Mouse (Mus musculus) erythroblast, embryonic 14.5 days (primary cell): ENCODE measurements around the gene Ccdc69. TPM values are rescaled to one million over a fixed set of nuclear protein-coding genes. Genes with fewer than 3 reads are reported as not detected.

Experiments used
- H3K27me3 ChIP-seq: 2 replicates; pipeline ENCODE4 v1.6.1; 2012; ENCODE audit warnings: inconsistent platforms; ENCODE audit not compliant: control insufficient read depth
- H3K36me3 ChIP-seq: 2 replicates; pipeline ENCODE4 v1.6.1; 2012; ENCODE audit warnings: mild to moderate bottlenecking, inconsistent platforms; ENCODE audit not compliant: control insufficient read depth
- H3K4me1 ChIP-seq: 2 replicates; pipeline ENCODE4 v1.6.1; 2012; ENCODE audit warnings: inconsistent platforms; ENCODE audit not compliant: control insufficient read depth
- H3K4me3 ChIP-seq: replicated peaks from 2 replicates; pipeline ENCODE3; 2012; ENCODE audit warnings: moderate library complexity, mild to moderate bottlenecking, inconsistent platforms
- H3K9me3 ChIP-seq: 2 replicates; pipeline ENCODE4 v1.6.1; 2012; ENCODE audit warnings: low read length, inconsistent platforms, mixed read lengths; ENCODE audit not compliant: control insufficient read depth
- GATA1 ChIP-seq: IDR thresholded peaks from 2 replicates; pipeline ENCODE4 v1.6.1; 2012; ENCODE audit warnings: low read length, inconsistent platforms, mixed read lengths
- TAL1 ChIP-seq: IDR thresholded peaks from 3 replicates; pipeline ENCODE4 v1.6.1; 2012; ENCODE audit warnings: low read length, inconsistent platforms, mixed read lengths
- polyA plus RNA-seq: library from polyadenylated mRNA; stranded (reverse); fragments of >175 nt; gene quantifications from 2 replicates; pipeline ENCODE4 v1.2.3, GENCODE M21; 2012

The Ccdc69 gene
- polyA plus RNA-seq, 1 experiment, result not detected

GRCm38 (mm10) chr11:55060802-55061201, 17.1 kb downstream of the Ccdc69 start:
- no peaks in the 10 kb centered on the region for H3K36me3 ChIP-seq
- no peaks in the 10 kb centered on the region for H3K27me3 ChIP-seq
- no peaks in the 10 kb centered on the region for H3K4me1 ChIP-seq
- no peaks in the 10 kb centered on the region for H3K9me3 ChIP-seq
- no peak overlapping the region for H3K4me3 ChIP-seq
- TF ChIP-seq TAL1 (no peak), GATA1 (no peak)

DNA sequence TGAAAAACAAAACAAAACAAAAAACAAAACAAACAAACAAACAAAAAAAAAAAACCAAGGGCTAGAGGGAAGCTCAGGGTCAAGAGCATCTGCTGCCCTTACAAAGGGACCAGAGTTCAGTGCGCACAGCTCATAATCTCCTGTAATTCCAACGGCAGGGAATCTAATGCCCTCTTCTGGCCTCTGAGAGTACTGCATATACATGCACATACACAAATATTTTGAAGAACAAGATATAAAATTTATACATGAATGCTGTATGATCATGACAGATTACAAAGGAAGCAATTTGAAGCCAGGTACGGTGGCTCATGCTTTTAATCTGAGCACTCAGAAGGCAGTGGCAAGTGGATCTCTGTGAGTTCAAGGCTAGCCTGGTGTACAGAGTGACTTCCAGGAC, 20.4 kb downstream of the Ccdc69 start:
- no peaks in the 10 kb centered on the region for H3K9me3 ChIP-seq
- TF ChIP-seq GATA1 (no peak), TAL1 (no peak)
- no peak overlapping the region for H3K4me3 ChIP-seq
- no peaks in the 10 kb centered on the region for H3K4me1 ChIP-seq
- no peaks in the 10 kb centered on the region for H3K36me3 ChIP-seq
- no peaks in the 10 kb centered on the region for H3K27me3 ChIP-seq

GRCm38 (mm10) chr11:55050837-55051510, 27.0 kb downstream of the Ccdc69 start:
- Histone ChIP-seq H3K36me3 (no peaks in the 10 kb centered on the region), H3K4me3 (no peak overlapping the region), H3K9me3 (no peaks in the 10 kb centered on the region), H3K27me3 (no peaks in the 10 kb centered on the region), H3K4me1 (no peaks in the 10 kb centered on the region)
- no peak for TF ChIP-seq TAL1
- no peak for TF ChIP-seq GATA1

DNA sequence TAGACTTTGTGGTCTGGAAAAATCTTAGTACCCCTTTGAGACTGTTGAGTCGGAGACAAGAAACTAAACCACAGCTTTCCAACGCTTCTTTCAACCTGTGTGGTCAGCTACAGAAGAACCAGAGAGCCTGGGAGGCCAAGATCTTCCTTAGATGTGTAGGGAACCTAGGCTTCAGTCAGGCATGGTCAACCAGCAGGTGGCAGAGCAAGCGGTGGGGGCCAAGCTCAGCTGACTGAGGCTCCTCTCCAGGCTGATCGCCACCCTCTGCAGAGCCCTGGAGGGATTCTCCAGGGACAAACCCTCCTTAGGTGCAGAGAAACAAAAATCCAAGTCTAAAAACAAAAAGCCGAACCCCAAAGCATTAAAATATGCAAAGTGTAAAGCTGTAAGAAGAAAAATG, 31.3 kb downstream of the Ccdc69 start:
- no peak overlapping the region for H3K4me3 ChIP-seq
- TF ChIP-seq TAL1 (no peak), GATA1 (no peak)
- H3K36me3 ChIP-seq, result no peaks in the 10 kb centered on the region
- H3K4me1 ChIP-seq, result no peaks in the 10 kb centered on the region
- H3K27me3 ChIP-seq, result no peaks in the 10 kb centered on the region
- no peaks in the 10 kb centered on the region; the same call in 1 of the 2 replicates for H3K9me3 ChIP-seq

DNA sequence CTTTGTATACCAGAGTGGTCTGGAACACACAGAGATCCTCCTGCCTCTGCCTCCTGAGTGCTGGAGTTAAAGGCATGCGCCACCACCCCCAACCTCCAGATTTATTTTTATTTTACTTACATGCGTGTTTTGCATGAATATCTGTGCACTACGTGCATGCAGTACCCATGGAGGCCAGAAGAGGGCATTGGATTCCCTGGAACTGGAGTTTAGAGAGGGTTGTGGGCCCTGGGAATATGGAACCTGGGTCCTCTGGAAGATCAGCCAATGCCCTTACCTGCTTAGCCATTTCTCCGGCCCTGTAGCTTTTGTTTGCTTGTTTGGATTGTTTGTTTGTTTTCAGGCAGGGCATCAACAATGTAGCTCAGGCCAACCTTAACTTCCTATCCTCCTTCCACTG, 36.6 kb downstream of the Ccdc69 start:
- no peaks in the 10 kb centered on the region for H3K4me1 ChIP-seq
- no peaks in the 10 kb centered on the region for H3K36me3 ChIP-seq
- TF ChIP-seq GATA1, result no peak
- no peak for TF ChIP-seq TAL1
- no peaks in the 10 kb centered on the region for H3K27me3 ChIP-seq
- no peaks in the 10 kb centered on the region; the same call in 1 of the 2 replicates for H3K9me3 ChIP-seq
- H3K4me3 ChIP-seq, result no peak overlapping the region

- TF ChIP-seq TAL1 (no peak), GATA1 (no peak)
- no peaks in the 10 kb centered on the region for H3K27me3 ChIP-seq
- no peak overlapping the region for H3K4me3 ChIP-seq
- H3K4me1 ChIP-seq, result no peaks in the 10 kb centered on the region
- H3K9me3 ChIP-seq, result no peaks in the 10 kb centered on the region; the same call in 1 of the 2 replicates
- H3K36me3 ChIP-seq, result no peaks in the 10 kb centered on the region
These were observed 38.3 kb downstream of the Ccdc69 start for GRCm38 (mm10) chr11:55039591-55039990.

DNA sequence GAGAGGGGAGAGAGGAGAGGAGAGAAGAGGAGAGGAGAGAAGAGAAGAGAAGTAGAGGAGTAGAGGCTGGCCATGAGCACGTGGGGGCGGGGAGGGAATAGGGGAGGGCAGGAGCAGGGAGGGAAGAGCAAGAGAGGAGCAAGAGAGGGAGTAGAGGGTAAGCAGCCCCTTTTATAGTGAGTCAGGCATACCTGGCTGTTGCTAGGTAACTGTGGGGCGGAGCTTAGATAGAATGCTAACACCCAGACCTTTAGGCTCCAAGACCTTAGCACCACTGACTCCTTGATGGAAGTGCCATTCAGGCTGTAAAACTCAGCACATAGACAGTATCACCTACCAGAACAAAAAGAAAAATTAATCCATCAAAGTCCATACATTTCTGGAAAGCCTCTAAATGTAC, 41.3 kb downstream of the Ccdc69 start:
- peaks cover 3% of the 10 kb centered on the region; the same call in 1 of the 2 replicates for H3K27me3 ChIP-seq
- H3K4me3 ChIP-seq, result no peak overlapping the region
- peaks cover 16% of the 10 kb centered on the region for H3K4me1 ChIP-seq
- no peaks in the 10 kb centered on the region for H3K9me3 ChIP-seq
- TF ChIP-seq TAL1 (no peak), GATA1 (no peak)
- H3K36me3 ChIP-seq, result no peaks in the 10 kb centered on the region

GRCm38 (mm10) chr11:55033040-55033660, 44.8 kb downstream of the Ccdc69 start, which contains the start of gene Anxa6:
Gene Anxa6, minus strand, starts transcription at chr11:55033445.
- peaks cover 16% of the 10 kb centered on the region for H3K4me1 ChIP-seq
- H3K27me3 ChIP-seq, result peaks cover 3% of the 10 kb centered on the region; the same call in 1 of the 2 replicates
- H3K4me3 ChIP-seq, result peak within 1 kb of the TSS; percentile 67
- H3K9me3 ChIP-seq, result no peaks in the 10 kb centered on the region
- no peaks in the 10 kb centered on the region for H3K36me3 ChIP-seq
- TF ChIP-seq TAL1, result no peak
- TF ChIP-seq GATA1, result no peak

- peaks cover 16% of the 10 kb centered on the region for H3K4me1 ChIP-seq
- TF ChIP-seq TAL1 (no peak), GATA1 (no peak)
- H3K36me3 ChIP-seq, result no peaks in the 10 kb centered on the region
- no peaks in the 10 kb centered on the region for H3K9me3 ChIP-seq
- H3K27me3 ChIP-seq, result peaks cover 3% of the 10 kb centered on the region; the same call in 1 of the 2 replicates
- H3K4me3 ChIP-seq, result peak overlapping the region; percentile 67
These were observed 45.6 kb downstream of the Ccdc69 start for GRCm38 (mm10) chr11:55032286-55032685.

GRCm38 (mm10) chr11:55031991-55032280, 46.0 kb downstream of the Ccdc69 start:
- TF ChIP-seq GATA1 (no peak), TAL1 (no peak)
- H3K4me1 ChIP-seq, result peaks cover 16% of the 10 kb centered on the region
- peaks cover 3% of the 10 kb centered on the region; the same call in 1 of the 2 replicates for H3K27me3 ChIP-seq
- H3K9me3 ChIP-seq, result no peaks in the 10 kb centered on the region
- no peaks in the 10 kb centered on the region for H3K36me3 ChIP-seq
- no peak overlapping the region for H3K4me3 ChIP-seq
